Comparison of ENCODE assay signal across 11 mouse cellular contexts in the genomic region with DNA sequence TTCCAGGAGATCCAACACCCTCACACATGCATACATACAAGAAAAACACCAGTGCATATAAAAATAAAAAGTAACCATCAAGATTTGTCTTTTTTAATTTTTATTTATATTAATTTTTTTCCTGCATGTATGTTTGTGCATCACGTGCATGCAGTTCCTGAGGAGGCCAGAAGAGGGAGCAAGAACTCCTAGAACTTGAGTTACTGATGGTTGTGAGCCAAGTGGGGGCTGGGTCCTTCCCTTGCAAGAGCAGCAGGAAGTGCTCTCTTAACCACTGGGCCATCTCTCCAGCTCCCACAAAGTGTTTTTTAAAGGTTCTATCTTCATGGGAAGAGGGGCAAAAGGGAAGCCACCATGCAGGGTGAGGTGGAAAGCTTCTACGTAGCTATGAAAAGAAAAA. TPM values are rescaled to one million over a fixed set of nuclear protein-coding genes. Genes with fewer than 3 reads are reported as not detected.
DNase-seq lines count a peak whose midpoint lies in the region; ATAC-seq and TF ChIP-seq lines count a peak whose summit lies in the region.
"Had no signal": no experiment of that assay in that cellular context is flagged by ENCODE, and none has a peak within 500 bp of the region (broad histone marks: within the 10 kb centered on the region; RNA-seq: fewer than 3 reads in every experiment).

No protein-coding gene starts in this region.

- intact Hi-C loops in left cerebral cortex, postnatal 4 days (cut with DNase I) = no loop called here
- intact Hi-C loops in left cerebral cortex, postnatal 25 days (cut with DNase I) = no loop called here

- no peak for TF ChIP-seq EP300 in liver, postnatal 0 days (IDR thresholded peaks at IDR 0.05; ENCODE audit: low read depth)

- TF ChIP-seq CTCF in liver, postnatal 0 days (IDR thresholded peaks at IDR 0.05; ENCODE audit: low read depth) = peak; percentile 57

- no peak overlapping the region for H3K9ac ChIP-seq in liver, postnatal 0 days (replicated peaks)
- H3K9ac ChIP-seq in heart, embryonic 12.5 days = no peak overlapping the region
- H3K9ac ChIP-seq: forebrain, embryonic 13.5 days had no signal

- WGBS in liver, postnatal 0 days (ENCODE audit: insufficient replicate concordance) = 69% methylated on average over 2 of the region's 2 CpGs
- WGBS in heart, embryonic 12.5 days = 88% methylated on average over 2 of the region's 2 CpGs

- no peak overlapping the region for H3K27ac ChIP-seq in liver, postnatal 0 days (ENCODE audit: low read depth)
- no peak overlapping the region for H3K27ac ChIP-seq in heart, embryonic 12.5 days (ENCODE audit: poor library complexity, severe bottlenecking)
- H3K27ac ChIP-seq: forebrain, embryonic 13.5 days had no signal

- no peaks in the 10 kb centered on the region for H3K36me3 ChIP-seq in liver, postnatal 0 days (replicated peaks; ENCODE audit: insufficient read depth, low read length)
- H3K36me3 ChIP-seq in heart, embryonic 12.5 days = peaks cover 49% of the 10 kb centered on the region

- H3K9me3 ChIP-seq in liver, postnatal 0 days (ENCODE audit: low read length) = no peaks in the 10 kb centered on the region
- peaks cover 6% of the 10 kb centered on the region; the same call in 1 of the 2 replicates for H3K9me3 ChIP-seq in heart, embryonic 12.5 days (replicated peaks)

- H3K4me3 ChIP-seq in liver, postnatal 0 days (ENCODE audit: low read depth, low read length) = no peak overlapping the region
- no peak overlapping the region for H3K4me3 ChIP-seq in heart, embryonic 12.5 days
- H3K4me3 ChIP-seq: forebrain, embryonic 13.5 days had no signal

- peak; percentile 80 to 88 for DNase-seq in cerebellum, postnatal 10 days
- no peak for DNase-seq in cerebellum, adult 18-20 months
- peak; percentile 79 for DNase-seq in left cerebral cortex, postnatal 4 days
- no peak for DNase-seq in left cerebral cortex, postnatal 25 days (ENCODE audit: low spot score in 2 of 2)
- DNase-seq in ES-CJ7 (ENCODE audit: low read depth, low spot score) = peak; percentile 86
- DNase-seq in liver, postnatal 0 days = peak; percentile 53
- DNase-seq in frontal cortex, postnatal 25 days (ENCODE audit: low spot score in 2 of 2) = no peak

- H3K4me2 ChIP-seq in liver, postnatal 0 days (ENCODE audit: low read depth, low read length) = no peak overlapping the region
- no peak overlapping the region for H3K4me2 ChIP-seq in heart, embryonic 12.5 days
- H3K4me2 ChIP-seq: forebrain, embryonic 13.5 days had no signal

- no peak for ATAC-seq in liver, postnatal 0 days
- no peak for ATAC-seq in heart, embryonic 12.5 days (ENCODE audit: insufficient number of reproducible peaks, low FRiP score)
- ATAC-seq: forebrain, embryonic 13.5 days had no signal

- H3K4me1 ChIP-seq in liver, postnatal 0 days (ENCODE audit: insufficient read depth) = 0 out of 2 replicates have a peak, but pooled peaks cover 3% of the 10 kb centered on the region
- H3K4me1 ChIP-seq in heart, embryonic 12.5 days (replicated peaks) = peaks cover 31% of the 10 kb centered on the region

- peaks cover 29% of the 10 kb centered on the region for H3K27me3 ChIP-seq in liver, postnatal 0 days (ENCODE audit: insufficient read depth, low read length)
- no peaks in the 10 kb centered on the region for H3K27me3 ChIP-seq in heart, embryonic 12.5 days (replicated peaks)
- H3K27me3 ChIP-seq: forebrain, embryonic 13.5 days had no signal

RNA-seq across cellular contexts. Expression of a gene that starts 9.1 kb away (rescaled TPM):
- total RNA-seq in left cerebral cortex, postnatal 4 days (2021) = 10 to 100 TPM; 42.6 to 50.1 TPM
- 10 to 100 TPM; 51.9 to 55.4 TPM for total RNA-seq in left cerebral cortex, postnatal 25 days (2021)
- polyA plus RNA-seq in liver, postnatal 0 days (2015; fragmentation: Nextera tagmentation; extraction: Ambion mirVana) = 2.2 and 2.3 TPM in 2 replicates
- 162 and 167 TPM in 2 replicates for polyA plus RNA-seq in heart, embryonic 12.5 days (2016; fragmentation: Nextera tagmentation; extraction: Ambion mirVana)

RNA-seq across cellular contexts. Expression of a gene that starts 21.8 kb away (rescaled TPM):
- 10 to 100 TPM; 29.1 to 31.8 TPM for total RNA-seq in left cerebral cortex, postnatal 4 days (2021)
- 10 to 100 TPM; 27.7 to 28.9 TPM for total RNA-seq in left cerebral cortex, postnatal 25 days (2021)
- polyA plus RNA-seq in liver, postnatal 0 days (2015; fragmentation: Nextera tagmentation; extraction: Ambion mirVana) = 14.1 and 15.2 TPM in 2 replicates
- polyA plus RNA-seq in heart, embryonic 12.5 days (2016; fragmentation: Nextera tagmentation; extraction: Ambion mirVana) = 22.2 and 24.5 TPM in 2 replicates

RNA-seq across cellular contexts. Expression of a gene that starts 27.9 kb away (rescaled TPM):
- total RNA-seq in left cerebral cortex, postnatal 4 days (2021) = 10 to 100 TPM; 51.5 to 53.3 TPM
- 10 to 100 TPM; 31.1 to 32.6 TPM for total RNA-seq in left cerebral cortex, postnatal 25 days (2021)
- polyA plus RNA-seq in liver, postnatal 0 days (2015; fragmentation: Nextera tagmentation; extraction: Ambion mirVana) = 4.6 and 5.0 TPM in 2 replicates
- polyA plus RNA-seq in heart, embryonic 12.5 days (2016; fragmentation: Nextera tagmentation; extraction: Ambion mirVana) = 16.1 and 17.4 TPM in 2 replicates

RNA-seq across cellular contexts. Expression of a gene that starts 51.8 kb away (rescaled TPM):
- not detected for total RNA-seq in left cerebral cortex, postnatal 4 days (2021)
- total RNA-seq in left cerebral cortex, postnatal 25 days (2021) = not detected
- not detected in 2 replicates for polyA plus RNA-seq in liver, postnatal 0 days (2015; fragmentation: Nextera tagmentation; extraction: Ambion mirVana)
- 0.14 and 0.37 TPM in 2 replicates for polyA plus RNA-seq in heart, embryonic 12.5 days (2016; fragmentation: Nextera tagmentation; extraction: Ambion mirVana)
- total RNA-seq: left cerebral cortex, postnatal 10 days had no signal
- polyA plus RNA-seq: forebrain, embryonic 13.5 days; neural tube, embryonic 14.5 days had no signal

Comparison
In these comparisons a context has a peak if more than half of its experiments do, and no peak if none do; other contexts are left out.
1. DNase-seq: peak in cerebellum, postnatal 10 days (2 of 2), left cerebral cortex, postnatal 4 days (single experiment), ES-CJ7 (single experiment) and liver, postnatal 0 days (single experiment); none in cerebellum, adult 18-20 months (0 of 2), left cerebral cortex, postnatal 25 days (0 of 2) and frontal cortex, postnatal 25 days (0 of 2).